Comparison of ENCODE assay signal across 21 mouse cellular contexts in genomic region chr10:13596866-13597265, GRCm38 (mm10).
"Had no signal": no experiment of that assay in that cellular context is flagged by ENCODE, and none has a peak within 500 bp of the region (broad histone marks: within the 10 kb centered on the region; RNA-seq: fewer than 3 reads in every experiment).

No protein-coding gene starts in this region.

- DNase-seq: kidney, adult 18-20 months; kidney, adult 9 months; kidney, postnatal 14 days; layer of hippocampus, postnatal 36 days; liver; lung, postnatal 36 days; midbrain, embryonic 14.5 days; retina, postnatal 1 day; right cerebral cortex, postnatal 14 days; right cerebral cortex, postnatal 4 days; thymus, postnatal 25 days had no signal

- H3K27me3 ChIP-seq: intestine, embryonic 15.5 days; limb, embryonic 13.5 days; liver, embryonic 12.5 days; liver, embryonic 15.5 days; lung, embryonic 15.5 days; neural tube, embryonic 12.5 days; neural tube, embryonic 15.5 days; stomach, embryonic 15.5 days had no signal

- H3K36me3 ChIP-seq: intestine, embryonic 15.5 days; limb, embryonic 10.5 days; limb, embryonic 13.5 days; liver, embryonic 12.5 days; liver, embryonic 15.5 days; lung, embryonic 15.5 days; neural tube, embryonic 12.5 days; neural tube, embryonic 15.5 days; stomach, embryonic 15.5 days had no signal

- H3K4me3 ChIP-seq: intestine, embryonic 15.5 days; limb, embryonic 10.5 days; limb, embryonic 13.5 days; liver, embryonic 12.5 days; liver, embryonic 15.5 days; lung, embryonic 15.5 days; neural tube, embryonic 12.5 days; neural tube, embryonic 15.5 days; stomach, embryonic 15.5 days had no signal

- H3K4me1 ChIP-seq: intestine, embryonic 15.5 days; limb, embryonic 10.5 days; limb, embryonic 13.5 days; liver, embryonic 12.5 days; liver, embryonic 15.5 days; lung, embryonic 15.5 days; neural tube, embryonic 12.5 days; neural tube, embryonic 15.5 days; stomach, embryonic 15.5 days had no signal

- H3K9me3 ChIP-seq: intestine, embryonic 15.5 days; limb, embryonic 10.5 days; limb, embryonic 13.5 days; liver, embryonic 12.5 days; liver, embryonic 15.5 days; lung, embryonic 15.5 days; neural tube, embryonic 12.5 days; neural tube, embryonic 15.5 days; stomach, embryonic 15.5 days had no signal

- H3K4me2 ChIP-seq: intestine, embryonic 15.5 days; limb, embryonic 13.5 days; liver, embryonic 12.5 days; liver, embryonic 15.5 days; lung, embryonic 15.5 days; midbrain, embryonic 11.5 days; neural tube, embryonic 12.5 days; neural tube, embryonic 15.5 days; stomach, embryonic 15.5 days had no signal

- H3K9ac ChIP-seq: intestine, embryonic 15.5 days; limb, embryonic 13.5 days; liver, embryonic 12.5 days; liver, embryonic 15.5 days; lung, embryonic 15.5 days; neural tube, embryonic 12.5 days; neural tube, embryonic 15.5 days; stomach, embryonic 15.5 days had no signal

- ATAC-seq: intestine, embryonic 15.5 days; liver, embryonic 12.5 days had no signal

- H3K27ac ChIP-seq: intestine, embryonic 15.5 days; limb, embryonic 10.5 days; limb, embryonic 13.5 days; liver, embryonic 12.5 days; liver, embryonic 15.5 days; lung, embryonic 15.5 days; neural tube, embryonic 12.5 days; neural tube, embryonic 15.5 days; stomach, embryonic 15.5 days had no signal
